Mouse (Mus musculus) T-helper 17 cell (primary cell): ENCODE results near the gene Gm40193.
"Not testable (repeated sequence)": the region's sequence is repeated elsewhere in the genome, so short reads cannot be mapped to it uniquely, and the experiment has no call there.

Experiments
- in situ Hi-C, 2 experiments: fragments of 300-600 bp; cut with MboI, MseI; formaldehyde crosslinking; loops; 1 replicate in 1 of 2; 2 replicates in 1 of 2; pipeline ENCODE4 v1.15.1; 2025; ENCODE audit warnings: high pct_unique_total_duplicates in 2 of 2

The Gm40193 gene

DNA sequence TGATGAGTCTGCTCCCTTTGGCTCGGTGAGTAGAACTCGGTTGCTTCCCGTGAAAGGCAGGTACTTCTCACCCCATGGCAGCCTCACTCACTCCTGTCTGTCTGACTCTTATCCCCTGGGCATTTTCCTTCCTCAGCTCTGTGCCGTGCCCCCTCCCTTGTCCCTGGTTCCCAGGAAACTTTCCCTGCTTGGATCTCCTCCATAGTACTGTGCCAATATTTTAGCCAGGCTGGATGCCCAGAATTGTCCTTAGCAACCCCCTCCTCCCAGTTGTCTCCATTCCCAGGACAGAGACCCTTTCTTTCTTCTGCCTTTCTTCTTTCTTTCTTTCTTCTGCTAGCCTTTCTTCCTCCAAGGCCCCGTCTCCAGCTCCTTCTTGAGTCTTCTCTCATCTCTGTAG is 8.7 kb upstream of the Gm40193 start:
- in situ Hi-C loops: loop anchor here (5.0 kb wide), 2 partner anchors 66 to 71 kb away; no protein-coding TSS in a partner anchor

- in situ Hi-C loops: loop anchor here (5.0 kb wide), 2 partner anchors 66 to 71 kb away; no protein-coding TSS in a partner anchor
Measured at GRCm38 (mm10) chr11:70540928-70541327, 8.2 kb upstream of the Gm40193 start.

- in situ Hi-C loops: loop anchor here (5.0 kb wide), 2 partner anchors 67 to 72 kb away; no protein-coding TSS in a partner anchor
Measured at GRCm38 (mm10) chr11:70539877-70540587, 7.3 kb upstream of the Gm40193 start, which contains the start of gene Pld2. Gene Pld2 (plus strand): TSS chr11:70540064.

DNA sequence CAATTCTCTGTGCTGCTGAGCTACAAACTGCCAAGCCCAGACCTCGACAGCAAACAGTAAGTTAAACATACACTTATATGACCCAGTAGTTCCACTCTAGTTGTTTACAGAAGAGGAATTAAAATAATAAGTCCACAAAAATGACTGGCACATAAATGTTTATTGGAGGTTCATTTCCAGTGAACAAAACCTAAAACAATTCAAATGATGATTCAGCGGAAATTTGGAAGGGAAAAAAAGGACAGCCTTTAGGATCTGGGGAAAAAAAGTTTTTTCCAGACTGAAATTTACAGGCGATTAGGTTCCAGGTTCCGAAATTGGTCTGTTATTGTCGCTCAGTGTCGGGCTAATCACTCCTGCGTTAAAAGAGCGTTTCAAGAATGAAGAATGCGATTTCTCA is 6.7 kb upstream of the Gm40193 start:
- in situ Hi-C loops: no loop called here

DNA sequence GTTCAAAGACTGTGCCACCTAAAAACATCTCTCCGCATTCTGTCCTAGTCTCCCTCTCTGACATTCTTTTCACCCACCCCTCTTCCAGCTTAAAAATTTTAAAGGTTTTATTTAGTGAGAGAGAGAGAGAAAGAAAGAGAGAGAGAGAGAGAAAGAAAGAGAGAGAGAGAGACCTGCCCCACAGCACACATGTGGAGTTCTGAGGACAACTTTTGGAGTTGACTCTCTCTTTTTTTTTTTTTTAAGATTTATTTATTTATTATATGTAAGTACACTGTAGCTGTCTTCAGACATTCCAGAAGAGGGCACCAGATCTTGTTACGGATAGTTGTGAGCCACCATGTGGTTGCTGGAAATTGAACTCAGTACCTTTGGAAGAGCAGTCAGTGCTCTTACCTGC is 1.7 kb downstream of the Gm40193 start:
- in situ Hi-C loops: not testable (repeated sequence)

DNA sequence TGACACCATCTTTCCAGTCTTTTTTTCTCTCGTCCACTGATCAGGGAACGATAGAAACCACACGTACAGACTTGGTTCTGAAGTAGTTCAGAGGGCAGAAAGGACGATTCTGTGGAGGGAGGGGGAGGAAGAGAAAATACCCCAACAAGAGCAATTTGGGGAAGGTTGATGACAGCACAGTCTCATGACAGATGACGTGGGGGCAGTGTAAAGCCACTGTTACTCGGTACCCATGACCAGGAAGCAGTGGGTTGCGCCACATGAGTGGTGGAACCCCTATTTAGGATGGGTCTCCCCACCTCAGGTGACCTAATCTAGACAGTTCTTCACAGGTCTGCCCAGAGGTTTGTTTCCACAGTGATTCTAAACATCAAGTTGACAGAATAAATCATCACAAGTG is 4.1 kb downstream of the Gm40193 start:
- in situ Hi-C loops: loop anchor here in 1 of 2 experiments (10.0 kb wide), 1 partner anchor 226 kb away; no protein-coding TSS in a partner anchor

- in situ Hi-C loops: loop anchor here in 1 of 2 experiments (10.0 kb wide), 1 partner anchor 229 kb away; no protein-coding TSS in a partner anchor
Measured at GRCm38 (mm10) chr11:70526211-70526610, 6.5 kb downstream of the Gm40193 start.

DNA sequence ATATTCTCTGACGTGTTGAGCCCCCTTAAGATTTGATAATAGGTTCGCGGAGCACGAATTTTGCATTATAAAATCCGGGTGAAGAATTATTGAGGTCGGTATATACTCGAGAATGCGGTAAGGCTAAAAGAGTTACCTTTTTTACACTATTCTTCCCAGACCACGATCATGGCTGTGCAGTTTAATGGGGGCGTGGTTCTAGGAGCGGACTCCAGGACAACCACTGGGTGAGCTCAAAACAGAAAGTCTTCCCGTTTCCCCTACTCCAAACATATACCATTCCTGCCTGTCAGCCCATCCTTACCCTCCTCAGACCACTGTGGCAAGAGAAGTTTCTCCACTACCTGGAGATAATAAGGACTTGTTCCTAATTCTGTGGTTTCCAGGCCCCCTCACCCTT is 7.0 kb downstream of the Gm40193 start:
- in situ Hi-C loops: loop anchor here in 1 of 2 experiments (10.0 kb wide), 1 partner anchor 229 kb away; no protein-coding TSS in a partner anchor

DNA sequence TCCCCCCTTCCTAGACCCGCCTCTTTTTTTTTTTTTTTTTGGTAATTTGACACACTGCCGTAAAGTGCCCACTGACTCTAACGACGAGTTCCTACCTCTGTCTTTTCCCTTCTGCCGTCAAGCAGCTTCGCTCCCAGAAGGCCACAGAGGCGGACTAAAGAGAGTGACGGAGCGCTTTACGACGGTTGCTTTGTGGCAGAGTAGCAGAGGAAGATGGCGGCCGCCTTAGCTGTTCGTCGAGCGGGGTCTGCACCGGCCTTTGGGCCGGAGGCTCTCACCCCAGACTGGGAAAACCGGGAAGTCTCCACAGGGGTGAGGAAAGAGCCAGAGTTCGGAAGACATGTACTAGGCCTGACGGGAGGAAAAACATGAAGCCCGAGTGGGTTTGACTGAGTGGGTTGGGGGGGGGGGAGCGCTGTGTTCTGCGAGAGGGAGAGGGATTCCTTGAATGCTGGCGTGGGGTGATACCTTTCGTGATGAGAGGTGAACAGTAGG is 7.5 kb downstream of the Gm40193 start, which contains the start of gene Psmb6:
Psmb6 (plus strand) TSS at position 184 of the 495 bp plus-strand sequence.
- in situ Hi-C loops: loop anchor here in 1 of 2 experiments (10.0 kb wide), 1 partner anchor 230 kb away; no protein-coding TSS in a partner anchor

- in situ Hi-C loops: loop anchor here in 1 of 2 experiments (10.0 kb wide), 1 partner anchor 230 kb away; no protein-coding TSS in a partner anchor
Measured at GRCm38 (mm10) chr11:70524782-70525181, 8.0 kb downstream of the Gm40193 start.

- in situ Hi-C loops: loop anchor here in 1 of 2 experiments (10.0 kb wide), 1 partner anchor 231 kb away; no protein-coding TSS in a partner anchor
Measured at GRCm38 (mm10) chr11:70523306-70523989, 9.3 kb downstream of the Gm40193 start.

DNA sequence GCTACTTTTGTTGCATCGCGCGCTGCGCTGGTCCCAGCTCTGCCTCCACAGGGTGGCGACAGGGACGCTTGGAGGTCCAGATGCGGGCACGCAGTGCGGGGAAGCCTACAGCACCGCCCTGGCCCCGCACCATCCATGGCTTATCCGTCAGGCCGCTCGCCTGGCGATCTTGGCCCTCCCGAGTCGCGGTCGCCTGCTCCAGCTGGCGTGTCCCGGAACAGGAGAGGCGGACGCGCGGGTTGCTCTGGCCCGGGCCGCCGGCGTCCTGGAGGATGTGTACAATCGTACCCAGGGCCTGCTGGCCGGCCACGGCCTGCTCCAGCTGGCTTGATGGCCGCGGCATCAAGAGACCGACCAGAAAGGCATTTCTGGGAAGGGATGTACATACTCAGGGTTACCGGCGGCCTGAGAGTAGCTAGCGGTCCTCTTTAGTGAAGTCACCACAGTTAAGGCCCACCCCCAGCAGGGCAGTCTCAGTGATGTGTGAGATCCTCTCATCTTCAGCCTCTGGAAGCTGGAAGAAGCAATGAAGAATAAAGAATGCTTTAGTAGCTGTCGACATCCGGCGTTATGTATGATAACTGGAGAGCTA is 12.5 kb downstream of the Gm40193 start:
- in situ Hi-C loops: loop anchor here in 1 of 2 experiments (10.0 kb wide), 1 partner anchor 235 kb away; no protein-coding TSS in a partner anchor

DNA sequence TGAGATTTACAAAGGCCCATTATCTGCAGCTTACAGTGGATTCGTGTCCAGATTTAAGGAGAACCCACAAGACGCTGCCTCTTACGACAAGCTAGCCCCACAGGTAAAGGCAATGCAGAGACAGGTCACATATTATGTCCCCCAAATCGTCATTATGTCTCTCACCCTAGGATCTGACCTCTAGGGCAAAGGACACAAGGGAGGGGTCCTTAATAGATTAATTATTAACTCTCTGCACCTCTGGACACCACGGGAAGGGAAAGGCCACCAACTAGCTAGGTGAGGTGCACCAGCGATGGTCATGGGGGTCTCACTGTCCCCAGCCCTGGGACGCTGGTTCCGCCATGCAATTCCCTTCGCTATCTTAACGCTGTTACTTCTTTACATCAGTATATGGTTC is 13.8 kb downstream of the Gm40193 start, which contains the start of gene Gltpd2:
Gltpd2 (plus strand) TSS at position 274 of the 400 bp plus-strand sequence.
- in situ Hi-C loops: no loop called here

- in situ Hi-C loops: no loop called here
Measured at GRCm38 (mm10) chr11:70518436-70518835, 14.3 kb downstream of the Gm40193 start.

DNA sequence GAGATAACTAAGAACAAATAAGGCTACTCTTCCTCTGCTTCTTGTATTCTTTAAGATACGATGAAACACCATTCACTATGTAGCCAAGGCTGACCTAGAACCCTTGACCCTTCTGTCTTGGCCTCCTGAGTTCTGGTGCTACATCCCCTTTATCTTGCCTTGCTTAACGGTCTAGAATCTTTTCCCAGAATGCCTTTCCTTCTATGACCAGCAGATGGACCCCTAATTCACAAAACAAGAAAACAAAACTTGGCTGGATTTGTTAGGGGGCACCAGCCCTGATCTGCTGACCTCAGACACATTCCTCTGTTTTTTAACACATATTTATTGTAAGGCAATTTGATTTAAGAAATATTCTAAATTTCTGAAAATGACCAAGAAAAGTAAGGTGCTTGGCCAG is 16.4 kb downstream of the Gm40193 start:
- in situ Hi-C loops: no loop called here

DNA sequence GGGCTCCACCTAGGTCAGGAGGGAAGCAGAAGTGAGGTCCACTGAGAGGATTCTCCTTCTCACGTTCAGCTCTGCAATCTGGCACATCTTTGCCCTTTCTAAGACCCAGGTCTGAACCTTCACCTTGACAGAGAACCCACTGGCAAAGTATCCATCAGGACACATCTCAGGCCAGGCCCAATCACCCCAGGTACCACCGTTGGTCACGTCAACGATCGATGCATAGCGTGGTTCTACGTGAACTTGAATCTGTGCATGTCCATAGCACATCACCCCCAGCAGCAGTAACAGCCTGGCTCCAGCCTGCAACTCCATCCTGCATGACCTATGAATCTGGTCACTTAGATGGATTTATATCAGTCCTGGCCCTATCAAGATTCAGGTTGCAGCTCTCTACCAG is 18.5 kb downstream of the Gm40193 start, which contains the start of gene Vmo1:
Vmo1 (minus strand) TSS at position 329 of the 400 bp plus-strand sequence.
- in situ Hi-C loops: loop anchor here in 1 of 2 experiments (5.0 kb wide), 1 partner anchor 102 kb away; the partner anchor contains the start of gene Pelp1

DNA sequence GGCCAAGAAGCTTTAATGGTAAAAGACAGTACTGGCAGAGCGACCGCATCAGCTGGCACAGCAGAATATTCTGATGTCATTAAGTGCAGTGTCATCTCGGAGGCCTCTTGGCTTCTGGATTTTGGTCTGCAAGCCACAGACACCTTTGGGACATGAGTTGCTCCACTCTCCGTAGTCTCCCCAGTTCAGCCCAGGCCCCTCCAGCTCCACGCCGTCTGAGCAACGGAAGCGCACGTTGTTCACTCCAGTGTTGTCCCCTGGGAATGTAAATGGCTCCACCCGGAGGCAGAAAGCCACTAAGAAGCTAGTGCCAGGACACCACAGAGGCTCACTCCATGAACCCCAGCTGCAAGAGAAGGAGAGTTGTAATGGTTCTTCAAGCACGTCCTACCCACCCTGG is 19.2 kb downstream of the Gm40193 start:
- in situ Hi-C loops: loop anchor here in 1 of 2 experiments (5.0 kb wide), 1 partner anchor 101 kb away; the partner anchor contains the start of gene Pelp1

GRCm38 (mm10) chr11:70512709-70513342 is 19.9 kb downstream of the Gm40193 start:
- in situ Hi-C loops: loop anchor here in 1 of 2 experiments (5.0 kb wide), 1 partner anchor 101 kb away; the partner anchor contains the start of gene Pelp1

DNA sequence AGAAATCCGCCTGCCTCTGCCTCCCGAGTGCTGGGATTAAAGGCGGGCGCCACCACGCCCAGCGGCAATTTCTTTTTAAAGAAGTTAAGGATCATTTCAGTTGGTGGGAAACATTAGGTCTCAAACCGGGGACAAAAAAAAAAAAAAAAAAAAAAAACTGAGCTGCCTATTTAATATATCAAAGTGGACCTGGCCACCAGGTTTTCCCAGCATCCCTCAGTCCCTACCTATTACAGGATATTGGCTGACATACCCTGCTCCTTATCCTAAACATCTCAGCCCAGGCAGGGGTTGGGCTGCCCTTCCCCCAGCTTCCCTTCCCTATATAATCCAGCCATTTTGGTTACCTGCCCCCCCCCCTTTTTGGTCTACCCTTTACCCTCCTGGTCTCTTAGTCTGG is 20.9 kb downstream of the Gm40193 start:
- in situ Hi-C loops: loop anchor here in 1 of 2 experiments (5.0 kb wide), 1 partner anchor 100 kb away; the partner anchor contains the start of gene Pelp1

- in situ Hi-C loops: loop anchor here in 1 of 2 experiments (5.0 kb wide), 1 partner anchor 99 kb away; the partner anchor contains the start of gene Pelp1
Measured at GRCm38 (mm10) chr11:70511242-70511641, 21.5 kb downstream of the Gm40193 start.
